Mouse (Mus musculus): ENCODE data around the gene Nkrf. TPM values are rescaled to one million over a fixed set of nuclear protein-coding genes. Genes with fewer than 3 reads are reported as not detected.

Gene Nkrf
- 2.4 and 2.5 TPM in 2 replicates for polyA plus RNA-seq (2016; fragmentation: Nextera tagmentation; extraction: Ambion mirVana)

DNA sequence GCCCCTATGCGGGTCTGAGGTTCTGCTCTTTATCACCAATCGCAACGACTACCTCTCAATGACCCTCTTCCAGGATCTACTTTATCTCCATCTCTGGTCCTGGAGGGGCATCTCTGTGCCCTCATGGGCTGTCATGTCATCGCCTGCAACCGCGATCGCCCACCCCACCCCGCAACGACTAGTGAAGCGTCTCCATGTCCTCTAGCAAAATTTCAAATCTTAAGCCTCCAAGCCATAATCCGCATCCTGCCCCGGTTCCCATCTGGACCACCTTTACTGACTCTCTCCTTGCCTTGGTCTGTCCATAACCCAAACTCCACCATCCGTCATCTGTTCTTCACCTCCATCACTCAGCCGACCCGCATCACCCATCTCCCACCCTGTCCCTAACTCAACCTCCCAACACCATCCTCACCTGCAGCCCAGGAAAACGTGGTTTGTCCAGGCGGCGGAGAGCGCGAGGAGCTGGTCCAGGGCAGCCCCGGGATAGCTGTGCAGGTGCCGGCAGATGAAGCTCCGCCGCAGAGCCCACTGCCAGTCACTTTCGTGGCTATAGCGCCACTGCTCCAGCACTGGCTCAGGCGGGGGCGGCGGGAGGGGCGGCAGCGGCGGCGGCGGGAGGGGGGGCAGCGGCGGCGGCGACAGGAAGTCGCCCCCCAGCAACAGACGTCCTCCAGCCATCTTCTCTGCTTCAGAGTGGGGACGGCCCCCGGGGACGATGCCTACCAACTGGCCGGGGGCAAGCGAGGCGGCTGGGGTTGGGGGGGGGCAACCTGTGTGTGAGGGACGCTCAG is at the start of gene Nkrf:
Gene Nkrf (minus strand): TSS at position 579 of the 794 bp plus-strand sequence.
- no peaks in the 10 kb centered on the region for H3K9me3 ChIP-seq
- peak; percentile 52 for DNase-seq (ENCODE audit: low spot score)
- H3K4me3 ChIP-seq, result peak within 1 kb of the TSS; percentile 71
- peak within 1 kb of the TSS; percentile 85 for H3K27ac ChIP-seq (replicated peaks)
- H3K27me3 ChIP-seq (replicated peaks; ENCODE audit: low read depth, poor library complexity, severe bottlenecking), result no peaks in the 10 kb centered on the region
- H3K4me1 ChIP-seq, result peaks cover 6% of the 10 kb centered on the region; the same call in 1 of the 2 replicates
- 27% methylated on average over 47 of the region's 47 CpGs for WGBS
- no peaks in the 10 kb centered on the region for H3K36me3 ChIP-seq (replicated peaks)

DNA sequence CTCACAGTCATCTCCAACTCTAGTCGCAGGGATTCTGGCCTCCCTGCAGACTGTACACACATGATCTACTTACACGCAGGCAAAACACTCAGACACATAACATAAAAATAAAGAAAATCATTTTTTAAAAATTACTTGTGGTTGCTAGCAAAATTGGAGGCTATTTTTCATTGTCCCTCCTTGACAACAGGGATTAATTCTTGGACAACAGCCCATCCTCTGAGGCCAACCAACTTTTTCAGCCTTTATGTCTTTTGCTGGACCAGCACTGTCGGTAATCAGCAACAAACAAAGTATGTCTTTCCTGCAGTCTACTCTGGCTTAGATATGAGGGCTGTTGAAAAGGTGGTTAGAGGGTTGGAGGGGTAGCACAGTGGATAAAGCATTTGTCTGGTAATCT is 38.4 kb upstream of the Nkrf start:
- Histone ChIP-seq H3K4me3 (no peak overlapping the region), H3K27me3 (replicated peaks; ENCODE audit: low read depth, poor library complexity, severe bottlenecking) (no peaks in the 10 kb centered on the region), H3K27ac (replicated peaks) (no peak overlapping the region), H3K9me3 (no peaks in the 10 kb centered on the region), H3K36me3 (replicated peaks) (peaks cover 20% of the 10 kb centered on the region), H3K4me1 (no peaks in the 10 kb centered on the region)
- no peak for DNase-seq (ENCODE audit: low spot score)
- 90% methylated on average over 3 of the region's 3 CpGs for WGBS

DNA sequence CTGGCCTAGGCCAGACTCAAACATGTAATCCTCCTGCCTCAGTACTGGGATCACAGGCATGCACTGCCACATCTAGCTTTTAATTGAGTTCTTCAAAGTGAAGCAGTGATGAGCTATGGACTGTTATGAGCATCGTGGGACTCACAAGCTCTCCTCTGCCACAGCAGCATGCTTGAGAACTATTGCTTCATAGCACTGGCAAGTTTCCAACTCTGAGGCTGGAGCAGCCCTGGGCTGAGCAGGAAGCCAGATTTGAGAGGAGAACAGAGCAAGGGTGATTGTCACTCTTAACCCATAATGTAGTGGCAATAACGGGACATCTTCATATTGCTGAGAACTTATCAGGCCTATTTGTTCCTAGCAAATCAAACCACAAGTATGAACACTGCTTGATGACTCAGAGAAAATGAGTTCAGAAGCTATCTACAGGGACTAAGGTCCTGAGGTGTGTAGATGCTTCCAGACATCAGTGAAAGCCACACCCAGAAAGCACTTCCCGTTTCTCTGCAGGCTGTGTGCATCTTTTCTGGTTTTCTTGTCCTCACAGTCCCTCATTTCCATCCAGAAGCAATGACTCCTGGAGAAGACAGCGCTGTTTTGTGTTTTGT is 37.2 kb upstream of the Nkrf start:
- no peak overlapping the region for H3K4me3 ChIP-seq
- WGBS, result 86% methylated on average over 4 of the region's 4 CpGs
- H3K27ac ChIP-seq (replicated peaks), result no peak overlapping the region
- peaks cover 17% of the 10 kb centered on the region for H3K36me3 ChIP-seq (replicated peaks)
- no peaks in the 10 kb centered on the region for H3K4me1 ChIP-seq
- H3K9me3 ChIP-seq, result no peaks in the 10 kb centered on the region
- no peak for DNase-seq (ENCODE audit: low spot score)
- no peaks in the 10 kb centered on the region for H3K27me3 ChIP-seq (replicated peaks; ENCODE audit: low read depth, poor library complexity, severe bottlenecking)

DNA sequence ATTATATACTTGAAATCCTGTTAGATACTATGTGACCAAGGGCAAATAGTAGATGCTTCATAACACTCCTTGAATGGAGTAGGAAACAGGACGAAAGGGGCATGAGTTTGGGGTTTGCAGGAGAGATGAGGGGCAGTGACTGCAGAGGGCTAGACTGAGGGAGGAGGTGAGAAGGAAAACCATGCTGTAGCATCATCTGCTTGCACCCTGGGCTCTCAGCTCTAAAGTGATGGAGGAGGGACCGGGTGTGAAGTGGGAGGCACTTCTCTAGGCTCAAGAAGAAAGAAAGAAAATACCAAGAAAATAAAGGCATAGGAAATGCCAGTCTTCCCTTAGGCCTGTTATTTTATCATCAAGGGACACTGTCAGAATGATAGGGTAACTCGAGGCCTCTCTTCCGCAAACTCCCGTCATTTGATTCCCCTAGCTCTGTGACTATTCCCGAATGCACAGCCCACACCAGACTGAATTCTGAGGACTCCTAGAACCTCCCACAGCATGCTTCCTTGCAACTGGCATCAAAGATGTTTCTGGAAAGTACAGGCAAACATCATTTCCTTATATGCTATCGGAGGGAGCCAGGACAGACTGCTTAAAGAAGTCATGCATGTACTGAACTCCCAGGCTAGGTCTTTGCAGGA is 32.7 kb upstream of the Nkrf start:
- 67% methylated on average over 7 of the region's 7 CpGs for WGBS
- Histone ChIP-seq H3K27ac (replicated peaks) (no peak overlapping the region), H3K4me1 (no peaks in the 10 kb centered on the region)

DNA sequence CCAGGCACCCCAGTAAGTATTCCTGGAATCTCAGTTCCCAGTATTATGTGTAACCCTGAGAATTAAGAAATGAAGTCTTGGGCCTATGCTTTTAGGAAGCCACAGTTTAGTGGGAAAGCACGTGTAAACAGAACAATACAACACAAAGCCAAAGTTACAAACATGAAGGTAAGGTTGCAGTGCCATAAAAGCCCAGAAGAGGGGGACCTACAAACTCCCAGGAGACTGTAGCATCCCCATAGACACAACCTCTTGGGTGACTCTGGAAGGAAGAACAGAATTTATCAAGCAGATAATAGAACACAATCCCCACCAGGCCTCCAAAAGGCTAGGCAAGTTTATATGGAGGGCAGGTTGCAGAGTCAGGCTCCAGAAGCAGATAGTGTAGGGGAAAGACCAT is 27.9 kb upstream of the Nkrf start:
- 45% methylated on average over 1 of the region's 1 CpGs for WGBS
- Histone ChIP-seq H3K4me1 (no peaks in the 10 kb centered on the region), H3K9me3 (no peaks in the 10 kb centered on the region), H3K27me3 (replicated peaks; ENCODE audit: low read depth, poor library complexity, severe bottlenecking) (no peaks in the 10 kb centered on the region), H3K4me3 (no peak overlapping the region), H3K27ac (replicated peaks) (no peak overlapping the region), H3K36me3 (replicated peaks) (peaks cover 20% of the 10 kb centered on the region; the same call in 1 of the 2 replicates)
- DNase-seq (ENCODE audit: low spot score), result no peak

More for the DNA sequence above, 32.7 kb upstream of the Nkrf start:
- H3K27me3 ChIP-seq (replicated peaks; ENCODE audit: low read depth, poor library complexity, severe bottlenecking), result no peaks in the 10 kb centered on the region
- DNase-seq (ENCODE audit: low spot score), result no peak
- H3K4me3 ChIP-seq, result no peak overlapping the region
- H3K9me3 ChIP-seq, result no peaks in the 10 kb centered on the region
- no peaks in the 10 kb centered on the region; the same call in 1 of the 2 replicates for H3K36me3 ChIP-seq (replicated peaks)

DNA sequence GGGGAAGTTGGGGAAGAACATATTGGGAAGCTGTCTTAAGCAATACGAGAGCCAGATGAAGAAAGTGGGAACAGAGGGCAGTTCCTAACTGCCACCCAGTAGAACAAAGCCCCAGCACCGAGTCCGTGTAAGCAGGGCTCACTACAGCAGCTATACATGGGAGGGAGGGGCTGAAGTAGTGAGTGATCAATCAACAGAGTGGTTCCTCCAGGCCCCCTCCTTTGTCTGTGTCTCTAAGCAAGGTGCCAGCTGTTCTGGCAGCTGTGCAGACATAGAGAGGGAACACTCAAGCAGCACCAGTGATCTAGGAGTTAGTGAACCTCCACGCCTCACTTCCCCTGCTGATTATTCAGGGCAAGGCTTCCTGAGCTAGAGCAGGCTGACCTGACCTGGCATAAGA is 27.0 kb upstream of the Nkrf start:
- WGBS, result 82% methylated on average over 4 of the region's 4 CpGs

DNA sequence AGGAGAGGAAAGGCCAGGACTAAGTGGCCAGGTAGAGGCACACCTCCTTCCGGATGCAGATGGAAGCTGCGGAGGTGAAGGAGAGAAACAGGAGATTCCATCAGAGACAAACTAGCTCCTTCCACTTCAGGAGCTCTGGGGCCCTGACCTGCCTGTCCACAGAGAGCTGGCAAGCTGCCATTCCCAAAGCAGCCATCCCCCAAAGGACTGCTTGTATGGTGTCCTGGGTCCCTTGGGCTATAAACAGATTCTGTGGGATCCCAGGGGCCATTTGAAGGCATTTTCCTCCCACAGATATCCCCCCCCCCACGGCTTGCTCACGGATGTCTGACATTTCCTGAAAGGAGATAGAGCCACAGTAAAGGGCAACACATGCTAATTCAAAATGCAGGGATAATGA is 26.1 kb upstream of the Nkrf start:
- no peaks in the 10 kb centered on the region for H3K4me1 ChIP-seq
- WGBS, result 77% methylated on average over 4 of the region's 4 CpGs
- H3K36me3 ChIP-seq (replicated peaks), result peaks cover 21% of the 10 kb centered on the region; the same call in 1 of the 2 replicates

More for the DNA sequence above, 27.0 kb upstream of the Nkrf start:
- Histone ChIP-seq H3K36me3 (replicated peaks) (peaks cover 21% of the 10 kb centered on the region; the same call in 1 of the 2 replicates), H3K9me3 (no peaks in the 10 kb centered on the region), H3K27me3 (replicated peaks; ENCODE audit: low read depth, poor library complexity, severe bottlenecking) (no peaks in the 10 kb centered on the region), H3K4me3 (no peak overlapping the region), H3K4me1 (no peaks in the 10 kb centered on the region), H3K27ac (replicated peaks) (no peak overlapping the region)
- DNase-seq (ENCODE audit: low spot score), result no peak

DNA sequence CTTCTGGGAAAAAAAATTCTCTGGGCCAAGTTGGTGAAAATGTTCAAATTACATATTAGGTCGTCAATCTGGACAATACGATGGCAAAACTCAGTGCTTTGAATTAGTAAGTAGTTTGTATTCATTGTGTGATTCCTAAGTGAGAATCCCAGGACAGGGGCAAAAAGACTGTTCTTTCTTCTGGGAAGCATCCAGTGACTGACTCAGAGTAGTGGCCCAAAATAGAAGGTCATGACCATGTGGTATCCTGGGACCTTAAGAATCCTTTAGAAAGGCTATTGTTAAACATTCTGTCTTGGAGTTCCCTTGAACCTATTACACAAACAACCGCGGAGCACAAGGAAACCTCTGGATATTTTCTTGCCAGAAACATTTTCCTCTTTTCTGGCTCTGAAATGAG is 18.6 kb upstream of the Nkrf start:
- DNase-seq (ENCODE audit: low spot score), result no peak
- Histone ChIP-seq H3K36me3 (replicated peaks) (peaks cover 11% of the 10 kb centered on the region; the same call in 1 of the 2 replicates), H3K4me1 (no peaks in the 10 kb centered on the region), H3K9me3 (no peaks in the 10 kb centered on the region), H3K27ac (replicated peaks) (no peak overlapping the region), H3K27me3 (replicated peaks; ENCODE audit: low read depth, poor library complexity, severe bottlenecking) (no peaks in the 10 kb centered on the region), H3K4me3 (no peak overlapping the region)
- WGBS, result 87% methylated on average over 4 of the region's 4 CpGs

More for the DNA sequence above, 26.1 kb upstream of the Nkrf start:
- H3K27ac ChIP-seq (replicated peaks), result no peak overlapping the region
- H3K27me3 ChIP-seq (replicated peaks; ENCODE audit: low read depth, poor library complexity, severe bottlenecking), result no peaks in the 10 kb centered on the region
- no peak for DNase-seq (ENCODE audit: low spot score)
- no peak overlapping the region for H3K4me3 ChIP-seq
- no peaks in the 10 kb centered on the region for H3K9me3 ChIP-seq

DNA sequence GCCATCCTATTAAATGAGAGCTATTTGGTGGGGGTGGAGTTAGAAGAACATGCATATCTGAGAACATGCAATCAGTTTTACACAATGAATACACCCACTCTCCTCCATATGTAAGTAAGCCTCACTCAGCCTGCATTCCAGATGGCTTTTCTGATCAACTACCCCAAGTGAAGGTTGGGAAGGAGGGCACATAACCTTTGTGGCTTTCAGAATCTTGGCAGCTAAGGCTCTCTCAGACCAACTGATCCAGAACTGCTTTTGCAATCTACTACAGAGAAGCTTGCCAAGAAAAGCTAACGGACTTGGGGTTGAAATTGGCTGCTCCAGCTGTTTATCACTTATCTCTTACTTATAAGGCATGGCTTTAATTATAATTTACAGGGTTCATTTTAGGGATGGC is 15.1 kb upstream of the Nkrf start:
- no peak overlapping the region for H3K4me3 ChIP-seq
- no peaks in the 10 kb centered on the region for H3K27me3 ChIP-seq (replicated peaks; ENCODE audit: low read depth, poor library complexity, severe bottlenecking)
- WGBS, result 90% methylated on average over 1 of the region's 1 CpGs
- no peak for DNase-seq (ENCODE audit: low spot score)
- H3K9me3 ChIP-seq, result no peaks in the 10 kb centered on the region
- H3K27ac ChIP-seq (replicated peaks), result no peak overlapping the region
- no peaks in the 10 kb centered on the region for H3K4me1 ChIP-seq
- peaks cover 7% of the 10 kb centered on the region; the same call in 1 of the 2 replicates for H3K36me3 ChIP-seq (replicated peaks)

DNA sequence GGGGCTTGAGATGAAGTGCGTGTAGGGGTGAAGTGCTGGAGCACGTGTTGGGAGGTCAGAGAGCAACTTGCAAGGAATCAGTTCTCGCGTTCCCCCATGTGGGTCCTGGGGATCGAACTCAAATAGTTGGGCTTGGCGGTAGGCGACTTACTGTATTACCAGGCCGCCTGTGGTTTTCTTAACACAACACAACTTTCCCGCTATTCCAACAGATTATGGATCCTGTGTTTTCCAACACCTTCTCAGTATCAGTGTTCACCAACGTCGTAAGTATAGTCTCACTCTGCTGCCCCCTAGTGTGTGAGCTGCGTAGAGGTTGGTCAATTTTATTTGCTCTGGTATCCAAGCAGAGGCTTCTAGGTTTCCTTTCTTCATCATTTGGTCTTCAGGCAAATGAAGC is 8.6 kb upstream of the Nkrf start:
- no peaks in the 10 kb centered on the region for H3K36me3 ChIP-seq (replicated peaks)
- no peaks in the 10 kb centered on the region for H3K9me3 ChIP-seq
- peak; percentile 35 for DNase-seq (ENCODE audit: low spot score)
- no peak overlapping the region for H3K4me3 ChIP-seq
- WGBS, result 50% methylated on average over 12 of the region's 12 CpGs
- H3K4me1 ChIP-seq, result no peaks in the 10 kb centered on the region
- H3K27ac ChIP-seq (replicated peaks), result no peak overlapping the region
- no peaks in the 10 kb centered on the region for H3K27me3 ChIP-seq (replicated peaks; ENCODE audit: low read depth, poor library complexity, severe bottlenecking)

DNA sequence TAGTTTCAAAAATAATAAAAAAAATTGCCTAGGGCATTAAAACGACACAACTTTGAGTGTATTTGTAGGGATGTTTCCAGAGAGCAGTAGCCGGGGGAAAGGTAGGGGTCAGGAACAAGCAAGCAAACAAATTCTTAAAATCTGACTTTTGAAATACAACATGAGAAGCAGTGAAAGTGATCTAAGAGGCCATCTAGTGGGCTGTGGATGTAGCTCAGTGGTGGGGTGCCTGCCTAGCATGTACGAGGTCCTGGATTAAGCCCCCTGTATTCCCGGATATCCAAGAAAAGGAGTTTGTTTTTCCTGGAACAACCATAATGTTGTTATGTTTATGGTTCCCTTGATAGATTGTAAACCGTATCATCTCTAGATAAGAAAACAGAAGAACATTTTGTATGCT is 3.8 kb upstream of the Nkrf start:
- no peaks in the 10 kb centered on the region for H3K36me3 ChIP-seq (replicated peaks)
- peaks cover 6% of the 10 kb centered on the region; the same call in 1 of the 2 replicates for H3K4me1 ChIP-seq
- H3K9me3 ChIP-seq, result no peaks in the 10 kb centered on the region
- no peak for DNase-seq (ENCODE audit: low spot score)
- no peak overlapping the region for H3K27ac ChIP-seq (replicated peaks)
- 38% methylated on average over 5 of the region's 5 CpGs for WGBS
- H3K4me3 ChIP-seq, result no peak overlapping the region
- no peaks in the 10 kb centered on the region for H3K27me3 ChIP-seq (replicated peaks; ENCODE audit: low read depth, poor library complexity, severe bottlenecking)

DNA sequence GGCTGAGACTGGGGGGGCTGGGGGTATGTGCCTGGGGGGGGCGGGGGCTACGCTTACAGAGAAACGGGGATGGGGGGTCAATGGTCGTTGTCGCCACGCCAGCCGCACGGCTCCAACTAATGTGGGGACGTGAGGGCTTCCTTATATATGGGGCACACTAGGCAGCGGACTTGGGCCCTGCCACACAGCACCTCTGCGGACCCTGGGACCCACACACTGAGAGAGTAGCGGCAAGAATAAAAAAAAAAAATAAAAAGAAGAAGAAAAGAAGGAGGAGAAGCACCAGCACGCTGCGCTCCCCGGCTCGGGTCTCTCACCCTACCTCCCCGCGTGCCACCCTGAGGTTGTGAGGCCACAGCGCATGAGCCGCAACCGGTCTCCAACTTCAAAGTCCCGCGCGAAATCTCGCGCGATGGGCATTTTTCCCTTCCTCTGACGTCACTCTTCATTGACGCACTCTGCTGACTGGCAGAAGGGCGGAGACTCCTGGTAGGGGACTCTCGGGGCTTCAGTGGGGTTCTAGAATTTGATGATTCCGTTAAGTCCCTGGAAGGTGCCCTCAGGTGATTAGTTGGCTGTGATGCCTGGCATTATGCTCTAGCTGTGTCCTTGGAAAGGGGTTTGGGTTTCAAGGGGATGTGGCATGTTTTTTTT is 543 bp upstream of the Nkrf start:
- peaks cover 6% of the 10 kb centered on the region; the same call in 1 of the 2 replicates for H3K4me1 ChIP-seq
- H3K4me3 ChIP-seq, result peak overlapping the region; percentile 71
- peak; percentile 92 for DNase-seq (ENCODE audit: low spot score)
- no peaks in the 10 kb centered on the region for H3K36me3 ChIP-seq (replicated peaks)
- no peaks in the 10 kb centered on the region for H3K27me3 ChIP-seq (replicated peaks; ENCODE audit: low read depth, poor library complexity, severe bottlenecking)
- no peaks in the 10 kb centered on the region for H3K9me3 ChIP-seq
- 16% methylated on average over 32 of the region's 32 CpGs for WGBS
- H3K27ac ChIP-seq (replicated peaks), result peak overlapping the region; percentile 85

Measured in embryonic facial prominence, embryonic 10.5 days (tissue).